Mouse (Mus musculus) embryonic fibroblast, embryonic 13.5 days (primary cell): ENCODE results near the gene Nt5c.

ENCODE experiments used
- CTCF ChIP-seq: IDR thresholded peaks from 2 replicates; pipeline ENCODE4 v1.5.1; 2011; ENCODE audit warnings: mild to moderate bottlenecking, control low read depth, low read length, moderate library complexity, borderline replicate concordance; ENCODE audit not compliant: insufficient read depth
- POLR2A ChIP-seq: IDR thresholded peaks from 2 replicates; pipeline ENCODE4 v1.6.1; 2011; ENCODE audit warnings: low read depth, mild to moderate bottlenecking, control low read depth, low read length, moderate library complexity

DNA sequence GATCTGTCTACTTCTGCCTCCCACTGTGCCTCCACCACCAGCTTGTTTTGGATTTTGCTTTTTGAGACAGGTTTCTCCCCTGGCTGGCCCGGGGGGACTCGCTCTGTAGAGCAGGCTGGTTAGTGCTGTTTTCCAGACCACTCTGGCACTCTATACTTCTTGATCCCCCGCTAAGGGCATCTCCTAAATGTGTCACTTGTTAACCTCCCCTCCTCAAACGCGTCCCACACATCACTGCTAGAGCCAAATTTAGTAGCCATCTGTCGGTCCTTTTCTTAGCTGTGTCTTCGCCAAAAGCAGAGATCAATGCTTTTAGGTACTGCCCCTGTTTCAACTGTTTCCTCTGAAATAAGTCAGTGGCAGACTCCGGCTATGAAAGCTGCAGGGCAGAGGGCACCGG, 27.0 kb upstream of the Nt5c start:
- TF ChIP-seq POLR2A (no peak), CTCF (no peak)
